Mouse (Mus musculus): ENCODE results near the gene Gm525. TPM values are rescaled to one million over a fixed set of nuclear protein-coding genes. Genes with fewer than 3 reads are reported as not detected.
"Not testable (repeated sequence)": the region's sequence is repeated elsewhere in the genome, so short reads cannot be mapped to it uniquely, and the experiment has no call there.

Gene Gm525
- total and polyA plus RNA-seq, 2 experiments from 2014 or later: 0.30 TPM; not detected in 1

- no peaks in the 10 kb centered on the region for H3K27me3 ChIP-seq (ENCODE audit: insufficient read depth, low read length)
- ATAC-seq: no peak
- TF ChIP-seq CTCF (IDR thresholded peaks at IDR 0.05; ENCODE audit: low read depth): no peak
- no peak overlapping the region for H3K9ac ChIP-seq
- no peak overlapping the region for H3K4me2 ChIP-seq (ENCODE audit: low read depth)
- no peaks in the 10 kb centered on the region for H3K9me3 ChIP-seq (ENCODE audit: low read length)
- DNase-seq: no peak
- H3K27ac ChIP-seq (ENCODE audit: low read depth, low read length): no peak overlapping the region
- no peaks in the 10 kb centered on the region for H3K36me3 ChIP-seq (ENCODE audit: insufficient read depth)
- no peaks in the 10 kb centered on the region for H3K4me1 ChIP-seq (ENCODE audit: insufficient read depth)
- H3K4me3 ChIP-seq (ENCODE audit: low read depth, low read length): no peak overlapping the region
- WGBS: 87% methylated on average over 16 of the region's 16 CpGs
Observed at GRCm38 (mm10) chr11:89078996-89079680, 5.5 kb downstream of the Gm525 start.

- not testable (repeated sequence) for H3K4me3 ChIP-seq (ENCODE audit: low read depth, low read length); H3K27ac ChIP-seq (ENCODE audit: low read depth, low read length); H3K9me3 ChIP-seq (ENCODE audit: low read length); H3K36me3 ChIP-seq (ENCODE audit: insufficient read depth); H3K4me2 ChIP-seq (ENCODE audit: low read depth); H3K4me1 ChIP-seq (ENCODE audit: insufficient read depth); ATAC-seq; H3K9ac ChIP-seq; H3K27me3 ChIP-seq (ENCODE audit: insufficient read depth, low read length); DNase-seq
- 35% methylated on average over 5 of the region's 5 CpGs for WGBS
Observed at GRCm38 (mm10) chr11:89081906-89082305, 8.3 kb downstream of the Gm525 start.

GRCm38 (mm10) chr11:89082691-89083090 lies 9.1 kb downstream of the Gm525 start:
- not testable (repeated sequence) for ATAC-seq; H3K9me3 ChIP-seq (ENCODE audit: low read length); H3K4me3 ChIP-seq (ENCODE audit: low read depth, low read length); H3K36me3 ChIP-seq (ENCODE audit: insufficient read depth); H3K4me2 ChIP-seq (ENCODE audit: low read depth); H3K4me1 ChIP-seq (ENCODE audit: insufficient read depth); DNase-seq; H3K27ac ChIP-seq (ENCODE audit: low read depth, low read length); H3K27me3 ChIP-seq (ENCODE audit: insufficient read depth, low read length); H3K9ac ChIP-seq
- WGBS: 88% methylated on average over 3 of the region's 3 CpGs

GRCm38 (mm10) chr11:89084601-89085000 lies 11.0 kb downstream of the Gm525 start:
- no peak for ATAC-seq

GRCm38 (mm10) chr11:89086208-89086809 lies 12.7 kb downstream of the Gm525 start:
- TF ChIP-seq CTCF (IDR thresholded peaks at IDR 0.05; ENCODE audit: low read depth): no peak

More at GRCm38 (mm10) chr11:89084601-89085000, 11.0 kb downstream of the Gm525 start:
- no peak overlapping the region for H3K4me2 ChIP-seq (ENCODE audit: low read depth)
- peak; percentile 75 for TF ChIP-seq CTCF (IDR thresholded peaks at IDR 0.05; ENCODE audit: low read depth)
- H3K4me3 ChIP-seq (ENCODE audit: low read depth, low read length): no peak overlapping the region
- no peaks in the 10 kb centered on the region for H3K27me3 ChIP-seq (ENCODE audit: insufficient read depth, low read length)
- 40% methylated on average over 7 of the region's 7 CpGs for WGBS
- no peak overlapping the region for H3K9ac ChIP-seq
- H3K36me3 ChIP-seq (ENCODE audit: insufficient read depth): no peaks in the 10 kb centered on the region
- peak; percentile 67 for DNase-seq
- H3K9me3 ChIP-seq (ENCODE audit: low read length): no peaks in the 10 kb centered on the region
- H3K4me1 ChIP-seq (ENCODE audit: insufficient read depth): no peaks in the 10 kb centered on the region
- no peak overlapping the region for H3K27ac ChIP-seq (ENCODE audit: low read depth, low read length)

GRCm38 (mm10) chr11:89088754-89089153 lies 15.1 kb downstream of the Gm525 start:
- DNase-seq: no peak
- no peaks in the 10 kb centered on the region for H3K27me3 ChIP-seq (ENCODE audit: insufficient read depth, low read length)
- H3K27ac ChIP-seq (ENCODE audit: low read depth, low read length): no peak overlapping the region
- no peak overlapping the region for H3K4me2 ChIP-seq (ENCODE audit: low read depth)
- ATAC-seq: no peak
- H3K9ac ChIP-seq: no peak overlapping the region
- no peaks in the 10 kb centered on the region for H3K36me3 ChIP-seq (ENCODE audit: insufficient read depth)
- H3K4me3 ChIP-seq (ENCODE audit: low read depth, low read length): no peak overlapping the region
- H3K9me3 ChIP-seq (ENCODE audit: low read length): no peaks in the 10 kb centered on the region
- no peaks in the 10 kb centered on the region for H3K4me1 ChIP-seq (ENCODE audit: insufficient read depth)
- WGBS: 92% methylated on average over 4 of the region's 4 CpGs
- TF ChIP-seq CTCF (IDR thresholded peaks at IDR 0.05; ENCODE audit: low read depth): peak; percentile 21; the same call in 1 of the 2 replicates

More at GRCm38 (mm10) chr11:89086208-89086809, 12.7 kb downstream of the Gm525 start:
- H3K4me2 ChIP-seq (ENCODE audit: low read depth): no peak overlapping the region
- no peaks in the 10 kb centered on the region for H3K27me3 ChIP-seq (ENCODE audit: insufficient read depth, low read length)
- WGBS: 74% methylated on average over 10 of the region's 10 CpGs
- H3K9ac ChIP-seq: no peak overlapping the region
- H3K36me3 ChIP-seq (ENCODE audit: insufficient read depth): no peaks in the 10 kb centered on the region
- ATAC-seq (peak; percentile 23; the same call in 1 of the 2 replicates), DNase-seq (peak; percentile 15)
- H3K4me3 ChIP-seq (ENCODE audit: low read depth, low read length): no peak overlapping the region
- no peaks in the 10 kb centered on the region for H3K9me3 ChIP-seq (ENCODE audit: low read length)
- no peak overlapping the region for H3K27ac ChIP-seq (ENCODE audit: low read depth, low read length)
- no peaks in the 10 kb centered on the region for H3K4me1 ChIP-seq (ENCODE audit: insufficient read depth)

- not testable (repeated sequence) for H3K9ac ChIP-seq; H3K27me3 ChIP-seq (ENCODE audit: insufficient read depth, low read length); H3K4me3 ChIP-seq (ENCODE audit: low read depth, low read length); H3K27ac ChIP-seq (ENCODE audit: low read depth, low read length); ATAC-seq; DNase-seq; H3K9me3 ChIP-seq (ENCODE audit: low read length); H3K4me1 ChIP-seq (ENCODE audit: insufficient read depth); H3K36me3 ChIP-seq (ENCODE audit: insufficient read depth); H3K4me2 ChIP-seq (ENCODE audit: low read depth)
- WGBS: 94% methylated on average over 6 of the region's 7 CpGs
Observed at GRCm38 (mm10) chr11:89090359-89090758, 16.7 kb downstream of the Gm525 start.
